Mouse (Mus musculus) bone marrow, adult 2 months (tissue): ENCODE measurements around the gene Pirb.

Experiments used
- CTCF ChIP-seq: fragments of 200-500 bp; IDR thresholded peaks from 2 replicates; pipeline ENCODE4 v1.5.1; 2011; ENCODE audit warnings: low read length, control low read depth; ENCODE audit not compliant: control insufficient read depth, insufficient read depth
- POLR2A ChIP-seq: fragments of 200-500 bp; IDR thresholded peaks from 2 replicates; pipeline ENCODE4 v1.6.1; 2011; ENCODE audit warnings: low read depth, mild to moderate bottlenecking, control low read depth, low read length, borderline replicate concordance; ENCODE audit not compliant: control insufficient read depth

GRCm38 (mm10) chr7:3674507-3675227 is 45.5 kb downstream of the Pirb start:
- peak; percentile 98 for TF ChIP-seq CTCF
- TF ChIP-seq POLR2A = no peak
